Mouse (Mus musculus) midbrain, embryonic 11.5 days (tissue): Measurements from ENCODE around the gene Gucd1. TPM values are rescaled to one million over a fixed set of nuclear protein-coding genes. Genes with fewer than 3 reads are reported as not detected.

Experiments used
- ATAC-seq: fragments of 200-750 bp; cut with Nextera tagmentation; 2 replicates; pipeline ENCODE4 v1.8.0; 2017; ENCODE audit warnings: moderate TSS enrichment, moderate library complexity; ENCODE audit not compliant: low FRiP score
- DNase-seq: peaks from one replicate; pipeline ENCODE4 v3.0.0; 2015; ENCODE audit warnings: low spot score; ENCODE audit errors: missing footprints
- H3K27ac ChIP-seq: fragments of 300-500 bp; sonication (generic); 2 replicates; pipeline ENCODE4 v1.5.1; 2014; ENCODE audit warnings: low read depth, low read length
- H3K27me3 ChIP-seq: fragments of 300-500 bp; sonication (generic); 2 replicates; pipeline ENCODE4 v1.6.1; 2014; ENCODE audit warnings: mild to moderate bottlenecking, low read length, moderate library complexity, mixed read lengths; ENCODE audit not compliant: control insufficient read depth, insufficient read depth
- H3K36me3 ChIP-seq: fragments of 300-500 bp; sonication (generic); 2 replicates; pipeline ENCODE4 v1.6.1; 2014; ENCODE audit warnings: mild to moderate bottlenecking, low read length, moderate library complexity, mixed read lengths; ENCODE audit not compliant: control insufficient read depth, insufficient read depth
- H3K4me1 ChIP-seq: fragments of 300-500 bp; sonication (generic); 2 replicates; pipeline ENCODE4 v1.6.1; 2014; ENCODE audit warnings: low read length; ENCODE audit not compliant: control insufficient read depth, insufficient read depth
- H3K4me2 ChIP-seq: fragments of 300-500 bp; sonication (generic); 2 replicates; pipeline ENCODE4 v1.6.1; 2014; ENCODE audit warnings: mild to moderate bottlenecking, moderate library complexity
- H3K4me3 ChIP-seq: fragments of 300-500 bp; sonication (generic); 2 replicates; pipeline ENCODE4 v1.5.1; 2014; ENCODE audit warnings: low read depth, low read length
- H3K9ac ChIP-seq: fragments of 300-500 bp; sonication (generic); 2 replicates; pipeline ENCODE4 v1.6.1; 2014; ENCODE audit warnings: low read length
- H3K9me3 ChIP-seq: fragments of 300-500 bp; sonication (generic); 2 replicates; pipeline ENCODE4 v1.6.1; 2016; ENCODE audit warnings: low read length; ENCODE audit not compliant: control insufficient read depth
- WGBS: fragments of 180-500 bp; shearing (Covaris S2); extraction: QIAGEN DNeasy Blood & Tissue Kit; methylation state at CpG from one replicate; pipeline ENCODE4 v1.1.7; 2014; 5-methylcytosine and 5-hydroxymethylcytosine counted together
- polyA plus RNA-seq: library from polyadenylated mRNA; unstranded; fragments of >200 nt; fragmentation: Nextera tagmentation; extraction: Ambion mirVana; gene quantifications from 2 replicates; pipeline ENCODE4 v1.2.1, GENCODE M21; 2014

Gucd1 gene
- polyA plus RNA-seq, 1 experiment from 2014 or later, result 36.0 TPM

- Histone ChIP-seq H3K9ac (no peak overlapping the region), H3K36me3 (no peaks in the 10 kb centered on the region), H3K27ac (no peak overlapping the region), H3K4me1 (no peaks in the 10 kb centered on the region), H3K4me2 (no peak overlapping the region), H3K27me3 (no peaks in the 10 kb centered on the region), H3K9me3 (no peaks in the 10 kb centered on the region), H3K4me3 (no peak overlapping the region)
- no peak for ATAC-seq
- WGBS, result 89% methylated on average over 3 of the region's 3 CpGs
- DNase-seq, result no peak
These were observed 191.2 kb downstream of the Gucd1 start for GRCm38 (mm10) chr10:75326553-75326952.

- ATAC-seq (no peak), DNase-seq (no peak)
- Histone ChIP-seq H3K27ac (no peak overlapping the region), H3K4me3 (no peak overlapping the region), H3K27me3 (no peaks in the 10 kb centered on the region), H3K9me3 (no peaks in the 10 kb centered on the region), H3K36me3 (no peaks in the 10 kb centered on the region), H3K4me2 (no peak overlapping the region), H3K9ac (no peak overlapping the region), H3K4me1 (no peaks in the 10 kb centered on the region)
- 96% methylated on average over 23 of the region's 23 CpGs for WGBS
These were observed 192.0 kb downstream of the Gucd1 start for GRCm38 (mm10) chr10:75325821-75326220.

GRCm38 (mm10) chr10:75324391-75324790 lies 193.4 kb downstream of the Gucd1 start:
- Histone ChIP-seq H3K9me3 (no peaks in the 10 kb centered on the region), H3K9ac (no peak overlapping the region), H3K27ac (no peak overlapping the region), H3K36me3 (no peaks in the 10 kb centered on the region), H3K4me3 (no peak overlapping the region), H3K27me3 (no peaks in the 10 kb centered on the region), H3K4me2 (no peak overlapping the region), H3K4me1 (no peaks in the 10 kb centered on the region)
- DNase-seq (no peak), ATAC-seq (no peak)
- 77% methylated on average over 10 of the region's 10 CpGs for WGBS

- Histone ChIP-seq H3K4me3 (no peak overlapping the region), H3K4me1 (no peaks in the 10 kb centered on the region), H3K9ac (no peak overlapping the region), H3K27me3 (peaks cover under 1% of the 10 kb centered on the region; the same call in 1 of the 2 replicates), H3K27ac (no peak overlapping the region), H3K9me3 (no peaks in the 10 kb centered on the region), H3K36me3 (no peaks in the 10 kb centered on the region), H3K4me2 (no peak overlapping the region)
- ATAC-seq, result no peak
- WGBS, result 89% methylated on average over 8 of the region's 8 CpGs
- DNase-seq, result no peak
These were observed 193.8 kb downstream of the Gucd1 start for GRCm38 (mm10) chr10:75323986-75324385.

GRCm38 (mm10) chr10:75322966-75323365 lies 194.8 kb downstream of the Gucd1 start:
- no peaks in the 10 kb centered on the region for H3K36me3 ChIP-seq
- H3K27me3 ChIP-seq, result peaks cover 10% of the 10 kb centered on the region
- ATAC-seq, result no peak
- H3K27ac ChIP-seq, result no peak overlapping the region
- H3K9me3 ChIP-seq, result no peaks in the 10 kb centered on the region
- H3K4me2 ChIP-seq, result no peak overlapping the region
- H3K4me1 ChIP-seq, result no peaks in the 10 kb centered on the region
- H3K4me3 ChIP-seq, result no peak overlapping the region
- no peak overlapping the region for H3K9ac ChIP-seq
- DNase-seq, result no peak
- 48% methylated on average over 6 of the region's 6 CpGs for WGBS

GRCm38 (mm10) chr10:75320321-75320720 lies 197.5 kb downstream of the Gucd1 start:
- DNase-seq, result no peak
- H3K9ac ChIP-seq, result no peak overlapping the region
- no peaks in the 10 kb centered on the region for H3K9me3 ChIP-seq
- peaks cover 3% of the 10 kb centered on the region for H3K4me1 ChIP-seq
- H3K4me3 ChIP-seq, result no peak overlapping the region
- no peak for ATAC-seq
- H3K27ac ChIP-seq, result no peak overlapping the region
- no peak overlapping the region for H3K4me2 ChIP-seq
- H3K36me3 ChIP-seq, result no peaks in the 10 kb centered on the region
- peaks cover 28% of the 10 kb centered on the region for H3K27me3 ChIP-seq
- 55% methylated on average over 4 of the region's 4 CpGs for WGBS

- Histone ChIP-seq H3K9ac (no peak overlapping the region), H3K4me3 (no peak overlapping the region), H3K4me2 (no peak overlapping the region), H3K27ac (no peak overlapping the region), H3K36me3 (no peaks in the 10 kb centered on the region), H3K9me3 (no peaks in the 10 kb centered on the region), H3K4me1 (peaks cover 3% of the 10 kb centered on the region), H3K27me3 (peaks cover 28% of the 10 kb centered on the region)
- ATAC-seq (no peak), DNase-seq (peak; percentile 80)
- 87% methylated on average over 6 of the region's 6 CpGs for WGBS
These were observed 199.6 kb downstream of the Gucd1 start for GRCm38 (mm10) chr10:75318206-75318605.

- DNase-seq, result peak; percentile 98
- peaks cover 3% of the 10 kb centered on the region for H3K4me1 ChIP-seq
- H3K27me3 ChIP-seq, result peaks cover 28% of the 10 kb centered on the region
- peak overlapping the region; percentile 35 for H3K4me3 ChIP-seq
- H3K36me3 ChIP-seq, result no peaks in the 10 kb centered on the region; the same call in 1 of the 2 replicates
- no peak overlapping the region for H3K27ac ChIP-seq
- peak; percentile 78 for ATAC-seq
- WGBS, result 2% methylated on average over 81 of the region's 81 CpGs
- peak overlapping the region; percentile 51 for H3K4me2 ChIP-seq
- H3K9ac ChIP-seq, result peak overlapping the region; percentile 47
- H3K9me3 ChIP-seq, result no peaks in the 10 kb centered on the region
These were observed 200.6 kb downstream of the Gucd1 start for GRCm38 (mm10) chr10:75316908-75317761.

GRCm38 (mm10) chr10:75316872-75316907 lies 201.1 kb downstream of the Gucd1 start, which contains the start of gene Adora2a:
TSS of gene Adora2a (plus strand) at chr10:75316877.
- H3K4me3 ChIP-seq, result peak within 1 kb of the TSS; percentile 35
- ATAC-seq (no peak), DNase-seq (no peak)
- H3K27ac ChIP-seq, result no peak within 1 kb of the TSS
- peaks cover 3% of the 10 kb centered on the region for H3K4me1 ChIP-seq
- H3K4me2 ChIP-seq, result peak within 1 kb of the TSS; percentile 51
- peaks cover 28% of the 10 kb centered on the region for H3K27me3 ChIP-seq
- H3K36me3 ChIP-seq, result no peaks in the 10 kb centered on the region; the same call in 1 of the 2 replicates
- 2% methylated on average over 4 of the region's 4 CpGs for WGBS
- peak within 1 kb of the TSS; percentile 47 for H3K9ac ChIP-seq
- no peaks in the 10 kb centered on the region for H3K9me3 ChIP-seq
